Mouse (Mus musculus) olfactory bulb, adult 2 months (tissue): ENCODE measurements around the gene Spata2l. TPM values are rescaled to one million over a fixed set of nuclear protein-coding genes. Genes with fewer than 3 reads are reported as not detected.
A peak's percentile ranks its signal among the peaks of the same experiment; 100 is the strongest.

ENCODE experiments used
- H3K27ac ChIP-seq: fragments of 200-500 bp; 2 replicates; pipeline ENCODE4 v1.5.1; 2012; ENCODE audit warnings: low read depth, low read length; ENCODE audit not compliant: insufficient read depth
- H3K4me1 ChIP-seq: fragments of 200-500 bp; 2 replicates; pipeline ENCODE4 v1.6.1; 2012; ENCODE audit warnings: low read length; ENCODE audit not compliant: control insufficient read depth, insufficient read depth
- H3K4me3 ChIP-seq: fragments of 200-500 bp; 2 replicates; pipeline ENCODE4 v1.5.1; 2012; ENCODE audit warnings: mild to moderate bottlenecking, low read depth, low read length, moderate library complexity; ENCODE audit not compliant: insufficient read depth
- CTCF ChIP-seq: fragments of 200-500 bp; IDR thresholded peaks from 2 replicates; pipeline ENCODE4 v1.5.1; 2012; ENCODE audit warnings: low read depth, mild to moderate bottlenecking, low read length, moderate library complexity; ENCODE audit not compliant: insufficient read depth
- POLR2A ChIP-seq: fragments of 200-500 bp; IDR thresholded peaks from 2 replicates; pipeline ENCODE4 v1.6.1; 2012; ENCODE audit warnings: mild to moderate bottlenecking, low read depth, low read length, moderate library complexity; ENCODE audit not compliant: insufficient read depth
- WGBS: fragments of 180-500 bp; shearing (Covaris S2); methylation state at CpG from one replicate; pipeline ENCODE4 v1.1.7; 2018; 5-methylcytosine and 5-hydroxymethylcytosine counted together
- polyA plus RNA-seq: library from polyadenylated mRNA; stranded (reverse); fragments of >200 nt; gene quantifications from 2 replicates; pipeline ENCODE4 v1.2.4, GENCODE M21; 2012; ENCODE audit warnings: low replicate concordance; ENCODE audit not compliant: missing spikeins, insufficient read depth, insufficient read length

Spata2l gene
- polyA plus RNA-seq, 1 experiment, result not detected

DNA sequence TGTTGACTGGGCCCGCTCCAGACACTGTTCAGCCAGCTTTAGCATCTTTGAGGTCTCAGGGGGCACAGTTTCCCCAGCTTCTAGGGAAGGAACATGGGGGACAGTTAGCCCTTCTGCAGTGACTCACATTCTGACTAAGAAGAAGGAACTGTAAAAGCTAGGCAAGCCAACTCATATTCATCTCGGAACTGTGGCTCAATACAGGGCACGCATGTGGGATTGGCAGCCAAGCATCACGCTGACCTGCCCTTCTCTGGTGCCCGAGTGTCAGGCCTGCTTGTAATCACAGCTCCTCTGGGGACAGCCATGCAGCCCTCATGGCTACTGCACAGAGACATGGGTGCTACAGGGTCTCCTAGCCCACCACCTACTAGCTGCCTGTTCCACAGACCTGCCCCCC, 14.9 kb upstream of the Spata2l start:
- no peak for TF ChIP-seq POLR2A
- no peak for TF ChIP-seq CTCF
- WGBS, result 96% methylated on average over 5 of the region's 5 CpGs
- Histone ChIP-seq H3K27ac (no peak overlapping the region), H3K4me1 (peaks cover 8% of the 10 kb centered on the region), H3K4me3 (no peak overlapping the region)

GRCm38 (mm10) chr8:123248596-123248995, 12.6 kb upstream of the Spata2l start:
- H3K27ac ChIP-seq, result no peak overlapping the region
- TF ChIP-seq CTCF, result no peak
- no peak for TF ChIP-seq POLR2A
- 0 out of 2 replicates have a peak, but pooled peaks cover 2% of the 10 kb centered on the region for H3K4me1 ChIP-seq
- no peak overlapping the region for H3K4me3 ChIP-seq
- 90% methylated on average over 8 of the region's 8 CpGs for WGBS

DNA sequence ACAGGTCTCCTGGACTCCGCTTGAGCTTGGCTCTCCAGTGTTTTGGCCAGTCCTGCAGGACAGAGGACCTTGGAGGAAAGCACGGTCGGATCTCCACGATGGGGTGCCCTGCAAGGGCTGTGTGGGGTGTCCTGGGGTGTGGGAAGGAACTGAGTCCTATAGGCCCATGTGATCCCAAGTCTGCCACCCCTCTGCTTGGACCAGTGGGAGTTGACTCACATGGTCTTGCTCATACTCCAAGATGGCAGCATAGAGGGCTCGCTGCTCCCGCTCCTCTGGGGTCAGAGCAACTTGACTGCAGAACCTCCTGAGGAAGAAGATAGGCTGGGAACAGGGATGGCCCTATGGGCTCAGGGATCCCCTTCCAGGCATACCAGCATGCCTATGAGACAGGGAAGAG, 11.7 kb upstream of the Spata2l start:
- Histone ChIP-seq H3K27ac (no peak overlapping the region), H3K4me1 (no peaks in the 10 kb centered on the region; the same call in 1 of the 2 replicates), H3K4me3 (no peak overlapping the region)
- WGBS, result 98% methylated on average over 6 of the region's 6 CpGs
- TF ChIP-seq POLR2A (no peak), CTCF (no peak)

DNA sequence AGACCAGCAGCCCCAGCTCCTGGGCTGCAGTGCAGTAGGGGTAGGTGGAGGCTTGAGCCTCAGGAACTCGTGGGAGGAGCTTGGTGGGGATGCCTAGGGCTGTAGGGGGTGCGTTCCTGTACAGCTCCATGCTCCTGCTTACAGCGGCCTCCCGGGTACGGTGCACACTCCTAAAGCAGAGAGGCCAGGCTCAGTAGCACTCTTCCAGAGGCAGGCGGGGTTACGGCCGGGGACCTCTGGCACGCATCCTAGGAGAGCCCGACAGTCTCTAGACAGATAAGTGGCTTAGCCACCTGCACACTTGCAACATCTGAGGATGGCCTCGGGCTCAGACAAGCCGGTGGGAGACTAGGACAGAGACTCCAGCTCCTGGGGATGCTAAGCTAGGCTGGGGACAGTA, 9.5 kb upstream of the Spata2l start:
- Histone ChIP-seq H3K27ac (no peak overlapping the region), H3K4me3 (no peak overlapping the region), H3K4me1 (peaks cover 3% of the 10 kb centered on the region; the same call in 1 of the 2 replicates)
- 89% methylated on average over 12 of the region's 12 CpGs for WGBS
- TF ChIP-seq POLR2A (no peak), CTCF (no peak)

DNA sequence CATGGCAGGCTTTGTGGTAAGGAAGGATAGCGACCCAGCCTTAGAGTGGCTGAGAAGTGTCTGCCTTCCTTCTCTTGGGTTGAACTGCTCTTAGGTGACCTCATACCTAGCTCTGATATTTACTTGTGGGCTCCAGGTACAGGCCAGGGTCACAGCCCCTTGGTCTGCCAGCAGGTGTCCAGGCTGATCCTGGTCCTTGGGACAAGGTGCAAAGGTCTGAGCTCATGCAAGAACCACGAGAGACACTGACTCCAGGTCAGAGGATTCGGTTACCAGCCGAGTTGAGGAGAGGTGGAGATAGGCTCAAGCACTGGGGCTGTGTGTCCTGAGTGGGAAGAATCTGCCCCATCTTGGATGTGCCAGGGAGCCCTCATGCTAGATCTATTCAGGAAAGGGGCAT, 8.3 kb upstream of the Spata2l start:
- H3K4me1 ChIP-seq, result peaks cover 3% of the 10 kb centered on the region; the same call in 1 of the 2 replicates

GRCm38 (mm10) chr8:123243053-123243452, 7.0 kb upstream of the Spata2l start:
- Histone ChIP-seq H3K4me1 (peaks cover 3% of the 10 kb centered on the region; the same call in 1 of the 2 replicates), H3K27ac (no peak overlapping the region), H3K4me3 (no peak overlapping the region)
- no peak for TF ChIP-seq POLR2A
- TF ChIP-seq CTCF, result no peak
- 73% methylated on average over 11 of the region's 11 CpGs for WGBS

More for the DNA sequence above, 8.3 kb upstream of the Spata2l start:
- TF ChIP-seq CTCF (no peak), POLR2A (no peak)
- H3K4me3 ChIP-seq, result no peak overlapping the region
- H3K27ac ChIP-seq, result no peak overlapping the region
- 94% methylated on average over 4 of the region's 4 CpGs for WGBS

GRCm38 (mm10) chr8:123242107-123242923, 6.3 kb upstream of the Spata2l start:
- 75% methylated on average over 7 of the region's 7 CpGs for WGBS
- H3K27ac ChIP-seq, result no peak overlapping the region
- TF ChIP-seq POLR2A (no peak), CTCF (no peak)

GRCm38 (mm10) chr8:123239398-123239797, 3.4 kb upstream of the Spata2l start:
- no peak for TF ChIP-seq POLR2A
- H3K4me3 ChIP-seq, result no peak overlapping the region
- WGBS, result 78% methylated on average over 10 of the region's 10 CpGs
- peaks cover 15% of the 10 kb centered on the region for H3K4me1 ChIP-seq
- no peak overlapping the region for H3K27ac ChIP-seq

More at GRCm38 (mm10) chr8:123242107-123242923, 6.3 kb upstream of the Spata2l start:
- H3K4me1 ChIP-seq, result peaks cover 3% of the 10 kb centered on the region; the same call in 1 of the 2 replicates
- H3K4me3 ChIP-seq, result no peak overlapping the region

DNA sequence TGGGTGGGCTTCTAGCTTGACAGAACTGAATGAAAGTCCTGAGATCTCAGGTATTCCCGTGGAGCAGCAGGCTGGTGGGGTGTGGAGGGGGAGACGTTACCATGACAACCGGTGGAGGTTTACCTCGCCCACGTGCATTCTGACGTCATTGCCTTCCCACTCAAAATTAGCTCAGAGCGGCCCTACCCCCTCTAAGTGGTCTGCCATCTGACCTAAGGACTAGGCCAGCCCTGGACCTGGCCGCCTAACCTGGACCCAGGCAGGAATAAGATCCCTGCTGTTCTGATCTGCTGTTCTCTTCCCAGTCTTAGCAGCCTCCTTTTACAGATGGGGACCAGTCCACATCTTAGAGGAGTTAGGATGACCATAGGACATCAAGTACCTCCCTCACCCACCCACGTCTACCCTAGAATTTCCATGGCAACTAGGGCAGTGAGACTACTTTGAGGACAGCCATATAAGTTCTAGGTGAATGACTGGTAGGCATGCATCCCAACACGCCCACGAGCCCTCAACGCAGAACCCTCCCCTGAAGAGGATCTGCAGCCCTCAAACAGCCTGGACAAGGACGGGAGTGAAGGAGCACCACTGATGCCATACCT, 1.0 kb downstream of the Spata2l start:
- Histone ChIP-seq H3K4me3 (peak overlapping the region; percentile 61), H3K4me1 (peaks cover 35% of the 10 kb centered on the region), H3K27ac (peak overlapping the region; percentile 85)
- WGBS, result 12% methylated on average over 13 of the region's 13 CpGs
- TF ChIP-seq POLR2A, result no peak
- no peak for TF ChIP-seq CTCF
